Comparison of ENCODE assay signal across 8 mouse cellular contexts in the genomic region with DNA sequence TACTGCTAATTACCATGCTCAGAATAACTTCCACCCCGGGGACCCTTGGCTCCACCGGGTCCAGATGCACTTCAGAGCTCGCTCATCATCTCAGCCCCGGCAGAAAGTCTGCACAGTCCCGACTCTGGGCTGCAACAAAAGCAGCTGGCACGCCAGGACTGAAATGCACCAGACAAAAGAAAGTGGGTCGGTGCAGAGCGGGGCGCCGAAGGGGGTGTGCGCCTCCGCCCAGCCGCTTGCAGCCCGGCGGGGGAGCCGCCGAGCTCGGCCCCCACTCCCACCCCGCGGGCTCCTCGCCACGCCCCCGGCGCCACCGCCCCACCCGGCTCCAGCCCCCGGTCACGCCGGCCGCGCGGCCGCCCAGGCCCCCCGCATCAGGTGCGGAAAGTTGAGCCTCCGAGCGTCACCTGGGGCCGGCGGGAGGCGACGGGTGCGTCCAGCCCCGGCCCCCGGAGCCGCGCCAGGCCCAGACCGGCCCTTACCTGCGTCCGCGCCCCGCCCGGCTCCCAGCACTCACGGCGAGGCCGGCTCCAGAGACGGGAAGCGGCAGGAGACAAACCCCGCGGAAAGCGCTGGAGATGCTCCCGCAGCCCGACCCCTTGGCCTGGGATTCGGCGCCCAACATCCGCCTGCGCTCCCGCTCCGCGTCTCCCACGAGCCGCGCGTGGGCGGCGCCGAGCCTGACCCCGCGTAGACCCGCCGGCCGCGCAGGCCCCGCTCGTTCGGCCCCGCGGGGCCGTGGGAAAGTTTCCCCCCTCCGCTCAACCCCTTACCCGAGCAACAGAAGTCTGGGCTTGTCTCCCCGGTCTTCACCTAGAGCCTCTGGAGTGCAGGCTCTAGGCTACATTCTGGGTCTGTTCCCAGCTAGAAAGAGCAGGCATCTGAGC. TPM values are rescaled to one million over a fixed set of nuclear protein-coding genes. Genes with fewer than 3 reads are reported as not detected.
A peak's percentile ranks its signal among the peaks of the same experiment; 100 is the strongest.
DNase-seq lines count a peak whose midpoint lies in the region; ATAC-seq and TF ChIP-seq lines count a peak whose summit lies in the region.

No protein-coding gene starts in this region.

- TF ChIP-seq POLR2A in bone marrow macrophage, adult 2 months (IDR thresholded peaks at IDR 0.05; ENCODE audit: borderline replicate concordance, low read depth, low read length), result no peak
- no peak for TF ChIP-seq POLR2A in embryonic fibroblast, embryonic 13.5 days (IDR thresholded peaks at IDR 0.05; ENCODE audit: low read depth, low read length)

- peak; percentile 33 to 47 for DNase-seq in heart, postnatal 14 days
- peak; percentile 78 to 85 for DNase-seq in kidney, postnatal 4 days
- DNase-seq in thymus, postnatal 25 days, result peak; percentile 24

- H3K9me3 ChIP-seq in E14TG2a.4 (ENCODE audit: low read length), result peaks cover 3% of the 10 kb centered on the region; the same call in 1 of the 2 replicates
- H3K9me3 ChIP-seq in liver, embryonic 16.5 days (replicated peaks; ENCODE audit: control insufficient read depth, low read length), result no peaks in the 10 kb centered on the region
- no peaks in the 10 kb centered on the region for H3K9me3 ChIP-seq in neural tube, embryonic 13.5 days

- H3K4me1 ChIP-seq in E14TG2a.4 (replicated peaks; ENCODE audit: low read depth, low read length), result peaks cover 11% of the 10 kb centered on the region
- H3K4me1 ChIP-seq in bone marrow macrophage, adult 2 months (ENCODE audit: control insufficient read depth, insufficient read depth, low read length), result peaks cover 27% of the 10 kb centered on the region
- no peaks in the 10 kb centered on the region; the same call in 1 of the 2 replicates for H3K4me1 ChIP-seq in embryonic fibroblast, embryonic 13.5 days (ENCODE audit: control insufficient read depth, insufficient read depth, low read length)
- H3K4me1 ChIP-seq in liver, embryonic 16.5 days (ENCODE audit: control insufficient read depth, low read depth, low read length), result no peaks in the 10 kb centered on the region
- H3K4me1 ChIP-seq in neural tube, embryonic 13.5 days (replicated peaks), result peaks cover 30% of the 10 kb centered on the region

- no peak for TF ChIP-seq CTCF in E14TG2a.4 (conservative IDR thresholded peaks at IDR 0.05; ENCODE audit: low read length)
- TF ChIP-seq CTCF in bone marrow macrophage, adult 2 months (IDR thresholded peaks at IDR 0.05; ENCODE audit: low read depth, low read length), result no peak
- no peak for TF ChIP-seq CTCF in embryonic fibroblast, embryonic 13.5 days (IDR thresholded peaks at IDR 0.05; ENCODE audit: borderline replicate concordance, insufficient read depth, low read length)

- peak overlapping the region; percentile 77 for H3K4me2 ChIP-seq in liver, embryonic 16.5 days (ENCODE audit: low read depth, low read length)
- H3K4me2 ChIP-seq in neural tube, embryonic 13.5 days, result peak overlapping the region; percentile 79

- intact Hi-C loops in heart, postnatal 14 days (cut with DNase I), result no loop called here

- WGBS in liver, embryonic 16.5 days (ENCODE audit: insufficient replicate concordance), result under 1% methylated on average over 75 of the region's 91 CpGs
- under 1% methylated on average over 89 of the region's 91 CpGs for WGBS in neural tube, embryonic 13.5 days

- peaks cover 25% of the 10 kb centered on the region for H3K27me3 ChIP-seq in E14TG2a.4 (ENCODE audit: insufficient read depth, low read length)
- H3K27me3 ChIP-seq in liver, embryonic 16.5 days (ENCODE audit: control insufficient read depth, insufficient read depth, low read depth, low read length), result peaks cover 12% of the 10 kb centered on the region
- H3K27me3 ChIP-seq in neural tube, embryonic 13.5 days, result no peaks in the 10 kb centered on the region

- H3K9ac ChIP-seq in liver, embryonic 16.5 days (ENCODE audit: low read depth, low read length), result peak overlapping the region; percentile 48
- H3K9ac ChIP-seq in neural tube, embryonic 13.5 days, result peak overlapping the region; percentile 93

- peak; percentile 60 for ATAC-seq in liver, embryonic 16.5 days (ENCODE audit: low read depth)
- peak; percentile 93 for ATAC-seq in neural tube, embryonic 13.5 days (ENCODE audit: low read depth)

- no peaks in the 10 kb centered on the region for H3K36me3 ChIP-seq in E14TG2a.4 (ENCODE audit: insufficient read depth, low read length)
- H3K36me3 ChIP-seq in liver, embryonic 16.5 days (ENCODE audit: control insufficient read depth, insufficient read depth), result no peaks in the 10 kb centered on the region
- 0 out of 2 replicates have a peak, but pooled peaks cover 3% of the 10 kb centered on the region for H3K36me3 ChIP-seq in neural tube, embryonic 13.5 days

- peak overlapping the region; percentile 54; the same call in 1 of the 2 replicates for H3K27ac ChIP-seq in bone marrow macrophage, adult 2 months (ENCODE audit: insufficient read depth, low read depth, low read length)
- no peak overlapping the region for H3K27ac ChIP-seq in embryonic fibroblast, embryonic 13.5 days (ENCODE audit: insufficient read depth, low read length)
- no peak overlapping the region for H3K27ac ChIP-seq in liver, embryonic 16.5 days (ENCODE audit: low read length)
- peak overlapping the region; percentile 82 for H3K27ac ChIP-seq in neural tube, embryonic 13.5 days (replicated peaks)

- peak overlapping the region; percentile 83 for H3K4me3 ChIP-seq in E14TG2a.4 (replicated peaks; ENCODE audit: low read length)
- peak overlapping the region; percentile 88 for H3K4me3 ChIP-seq in bone marrow macrophage, adult 2 months (ENCODE audit: insufficient read depth, low read length)
- peak overlapping the region; percentile 32 for H3K4me3 ChIP-seq in embryonic fibroblast, embryonic 13.5 days (ENCODE audit: insufficient read depth, low read length)
- peak overlapping the region; percentile 64 for H3K4me3 ChIP-seq in liver, embryonic 16.5 days (ENCODE audit: low read depth, low read length)
- H3K4me3 ChIP-seq in neural tube, embryonic 13.5 days, result peak overlapping the region; percentile 81

RNA-seq across cellular contexts. Expression of a gene that starts 0.6 kb away (rescaled TPM):
- polyA plus RNA-seq in bone marrow macrophage, adult 2 months (2012; ENCODE audit: insufficient read depth, insufficient read length, missing spikeins), result 29.3 and 33.3 TPM in 2 replicates
- 0.50 and 1.3 TPM in 2 replicates for polyA plus RNA-seq in embryonic fibroblast, embryonic 13.5 days (2011; ENCODE audit: insufficient read length, low read depth, missing spikeins)
- under 1 TPM; 0.62 to 0.83 TPM for total RNA-seq in heart, postnatal 14 days (2021)
- polyA plus RNA-seq in liver, embryonic 16.5 days (2015; fragmentation: Nextera tagmentation; extraction: Ambion mirVana), result 0.54 and 0.59 TPM in 2 replicates
- 22.5 and 22.6 TPM in 2 replicates for polyA plus RNA-seq in neural tube, embryonic 13.5 days (2015; fragmentation: Nextera tagmentation; extraction: Ambion mirVana)

Comparison
In these comparisons a context has a peak if more than half of its experiments do, and no peak if none do; other contexts are left out.
1. H3K4me3 ChIP-seq: peak in every context shown above with its lines; median percentile 88 in bone marrow macrophage, adult 2 months; 83 in E14TG2a.4; 81 in neural tube, embryonic 13.5 days; 64 in liver, embryonic 16.5 days; 32 in embryonic fibroblast, embryonic 13.5 days.
2. H3K27ac ChIP-seq: peak in bone marrow macrophage, adult 2 months (single experiment) and neural tube, embryonic 13.5 days (single experiment); none in embryonic fibroblast, embryonic 13.5 days (single experiment) and liver, embryonic 16.5 days (single experiment).
3. DNase-seq: peak in every context shown above with its lines; median percentile 82 in kidney, postnatal 4 days; 40 in heart, postnatal 14 days; 24 in thymus, postnatal 25 days.
4. RNA of a gene that starts 0.6 kb away (polyA plus RNA-seq): 29.3 to 33.3 TPM in bone marrow macrophage, adult 2 months and 22.5 to 22.6 TPM in neural tube, embryonic 13.5 days; 0.50 to 1.3 TPM in embryonic fibroblast, embryonic 13.5 days and 0.54 to 0.59 TPM in liver, embryonic 16.5 days; every median in the first group is over 10 times any median in the second.